Mouse (Mus musculus) kidney, postnatal 10 days (tissue): ENCODE measurements around the gene Mfrp.

ENCODE experiments used
- DNase-seq: peaks from one replicate; pipeline ENCODE4 v3.0.0; 2021; ENCODE audit warnings: mixed read lengths

The Mfrp gene

GRCm38 (mm10) chr9:44132200-44132599 is 30.7 kb downstream of the Mfrp start:
- no peak for DNase-seq

GRCm38 (mm10) chr9:44133287-44133686 is 31.8 kb downstream of the Mfrp start:
- DNase-seq = peak; percentile 33

DNA sequence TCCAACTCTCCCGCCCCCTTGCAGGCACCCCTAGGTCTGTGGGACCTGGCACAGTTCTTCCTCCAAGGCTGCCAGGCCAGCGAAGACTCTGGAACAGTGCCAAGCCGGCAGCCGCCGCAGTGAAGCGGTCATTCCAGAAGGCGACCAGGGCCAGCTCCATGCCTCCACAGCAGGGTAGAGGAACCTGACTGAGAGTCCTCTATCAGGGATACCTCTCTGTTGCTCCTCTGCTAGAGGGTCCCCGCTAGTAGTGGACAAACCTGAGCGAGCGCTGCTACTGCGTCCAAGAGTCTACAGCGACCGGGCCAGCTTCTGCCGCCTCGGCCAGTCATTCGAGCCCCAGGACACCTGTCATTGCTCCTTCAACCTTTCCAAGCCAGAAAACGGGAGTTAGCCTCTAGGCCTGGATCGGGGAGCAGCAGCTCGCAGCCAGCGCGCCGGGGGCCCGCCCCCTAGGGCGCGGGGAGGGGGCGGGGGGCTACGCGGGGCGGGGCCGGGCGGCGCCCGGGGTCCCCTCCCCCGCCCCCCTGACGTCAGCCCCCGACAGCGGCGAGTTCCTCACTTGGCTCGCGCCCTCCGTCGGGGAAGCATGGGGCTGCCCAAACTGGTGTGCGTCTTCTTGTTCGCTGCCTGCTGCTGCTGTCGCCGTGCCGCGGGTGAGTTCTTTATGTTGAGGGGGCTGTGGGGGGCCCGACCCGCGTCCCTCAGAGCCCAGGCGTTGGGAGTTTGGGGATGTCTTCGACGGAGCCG is 32.7 kb downstream of the Mfrp start, which contains the start of gene Mcam:
Gene Mcam (plus strand): TSS at position 369 of the 750 bp plus-strand sequence.
- peak; percentile 88 for DNase-seq

DNA sequence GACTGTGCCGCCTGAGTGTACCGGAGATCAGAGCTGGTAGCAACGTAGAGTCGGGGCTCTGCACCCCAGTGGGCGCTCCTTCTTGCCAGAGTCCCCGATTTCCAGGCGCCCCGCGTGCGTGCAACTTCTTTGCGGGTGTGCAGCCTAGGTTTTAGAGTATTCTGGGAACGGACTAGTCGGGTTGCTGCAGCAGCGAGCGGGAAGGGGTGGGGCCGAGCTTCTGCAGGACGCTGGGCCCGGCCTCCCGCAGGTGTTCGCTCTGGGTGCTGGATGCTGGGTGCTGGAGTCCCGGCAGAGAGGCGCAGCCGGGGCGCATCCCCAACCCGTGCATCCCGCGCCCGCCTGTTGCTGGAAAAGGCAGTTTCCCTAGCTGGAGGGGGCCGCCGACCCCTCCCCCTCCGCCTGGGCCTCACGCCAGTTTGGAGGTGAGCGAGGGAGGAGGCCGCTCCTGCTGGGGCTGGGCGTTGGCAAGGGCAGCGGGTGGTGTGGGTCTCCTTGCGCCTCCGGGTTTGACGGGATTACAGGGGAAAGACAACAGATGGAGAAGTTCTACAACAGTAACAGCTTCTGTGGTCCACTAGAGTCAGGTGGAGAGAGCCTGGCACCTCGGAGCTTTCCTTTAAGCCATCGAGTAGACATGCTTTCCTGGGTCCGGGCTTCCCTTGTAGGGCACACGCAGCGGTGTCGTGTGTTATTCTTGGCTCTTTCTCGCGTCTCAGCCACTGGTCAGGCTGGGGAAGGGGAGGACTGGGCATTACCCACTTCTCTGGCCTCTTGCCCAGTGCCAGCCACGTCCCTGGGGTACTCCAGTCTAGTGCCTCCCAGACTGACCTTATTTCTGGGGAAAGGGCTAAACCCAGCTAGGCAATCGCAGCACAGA is 33.6 kb downstream of the Mfrp start:
- DNase-seq = peak; percentile 85

DNA sequence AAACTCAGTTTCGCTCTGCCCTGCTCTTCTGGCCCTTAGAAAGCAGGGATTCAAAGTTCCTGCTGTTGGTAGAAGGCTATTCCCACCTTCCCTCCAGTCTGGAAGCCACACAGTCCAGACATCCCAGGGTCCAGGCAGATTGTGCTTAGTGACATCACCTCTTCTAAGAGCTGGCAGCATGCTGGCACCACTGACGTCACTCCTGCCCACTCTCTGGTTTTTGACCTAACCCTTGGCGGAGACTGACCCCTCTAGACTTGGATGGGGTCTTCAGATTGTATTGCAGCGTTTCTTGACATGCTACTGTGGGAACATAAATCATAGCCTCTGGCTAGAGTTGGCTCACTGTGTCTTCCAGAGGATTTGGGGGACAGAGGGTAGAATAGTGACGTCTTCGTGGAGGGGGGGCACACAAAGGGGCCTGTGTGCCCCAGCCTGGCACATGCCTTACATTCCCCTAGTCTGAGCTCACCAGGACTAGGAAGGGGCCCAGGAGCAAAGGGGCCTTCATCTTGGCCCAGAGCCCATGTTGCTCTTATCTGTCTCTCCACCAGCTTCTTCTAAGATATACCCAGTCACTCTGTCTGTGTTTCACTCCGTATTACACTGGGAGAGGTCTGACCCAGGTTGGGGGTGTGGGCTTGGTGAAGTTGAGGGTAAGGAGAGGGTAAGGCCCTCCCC is 34.3 kb downstream of the Mfrp start:
- no peak for DNase-seq

GRCm38 (mm10) chr9:44137846-44138245 is 36.3 kb downstream of the Mfrp start:
- no peak for DNase-seq

- no peak for DNase-seq
Measured at GRCm38 (mm10) chr9:44141951-44142350, 40.4 kb downstream of the Mfrp start.

DNA sequence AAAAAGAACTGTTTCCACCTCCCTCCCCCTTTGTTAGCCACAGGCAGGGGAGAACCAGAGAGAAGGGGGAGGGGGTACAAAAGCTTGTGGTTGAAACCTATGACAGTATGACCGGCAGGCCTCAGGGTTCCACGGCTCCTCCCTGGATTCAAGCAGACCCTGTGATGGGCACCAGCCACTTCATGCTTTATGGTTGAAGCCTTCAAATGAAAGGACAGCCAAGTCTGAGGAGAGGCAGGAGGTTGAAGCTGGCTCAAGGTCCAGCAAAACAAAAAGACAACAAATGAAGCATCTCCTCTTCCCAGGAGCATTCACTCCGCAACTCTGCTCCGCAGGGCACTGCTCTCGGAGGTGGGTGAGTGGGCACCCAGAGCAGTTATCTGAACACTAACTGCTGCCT is 41.9 kb downstream of the Mfrp start:
- DNase-seq = no peak

GRCm38 (mm10) chr9:44144023-44144717 is 42.6 kb downstream of the Mfrp start:
- DNase-seq = peak; percentile 70

GRCm38 (mm10) chr9:44144718-44145060 is 43.2 kb downstream of the Mfrp start:
- no peak for DNase-seq

DNA sequence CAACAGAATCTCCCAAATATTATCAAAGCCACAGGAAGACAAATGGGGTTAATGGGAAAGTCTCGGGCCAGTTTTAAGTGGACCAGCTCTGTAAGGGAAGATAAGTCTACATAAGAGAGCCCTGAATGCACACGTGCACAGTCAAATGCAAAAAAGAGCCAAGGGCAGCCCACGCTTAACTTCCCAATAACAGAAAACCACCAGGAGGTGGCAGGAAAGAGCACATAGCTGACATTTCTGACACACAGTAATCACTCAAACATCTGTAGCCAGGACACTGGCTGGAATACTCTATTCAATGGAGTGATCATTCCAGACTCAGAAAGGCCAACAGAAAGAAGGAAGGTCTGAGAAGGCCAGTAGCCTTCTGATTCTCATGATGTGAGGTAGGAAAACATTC is 45.8 kb downstream of the Mfrp start:
- DNase-seq = peak; percentile 51
